Mouse (Mus musculus): Measurements from ENCODE around the gene Acot1.
"Not testable (repeated sequence)": the region's sequence is repeated elsewhere in the genome, so short reads cannot be mapped to it uniquely, and the experiment has no call there.

The Acot1 gene

DNA sequence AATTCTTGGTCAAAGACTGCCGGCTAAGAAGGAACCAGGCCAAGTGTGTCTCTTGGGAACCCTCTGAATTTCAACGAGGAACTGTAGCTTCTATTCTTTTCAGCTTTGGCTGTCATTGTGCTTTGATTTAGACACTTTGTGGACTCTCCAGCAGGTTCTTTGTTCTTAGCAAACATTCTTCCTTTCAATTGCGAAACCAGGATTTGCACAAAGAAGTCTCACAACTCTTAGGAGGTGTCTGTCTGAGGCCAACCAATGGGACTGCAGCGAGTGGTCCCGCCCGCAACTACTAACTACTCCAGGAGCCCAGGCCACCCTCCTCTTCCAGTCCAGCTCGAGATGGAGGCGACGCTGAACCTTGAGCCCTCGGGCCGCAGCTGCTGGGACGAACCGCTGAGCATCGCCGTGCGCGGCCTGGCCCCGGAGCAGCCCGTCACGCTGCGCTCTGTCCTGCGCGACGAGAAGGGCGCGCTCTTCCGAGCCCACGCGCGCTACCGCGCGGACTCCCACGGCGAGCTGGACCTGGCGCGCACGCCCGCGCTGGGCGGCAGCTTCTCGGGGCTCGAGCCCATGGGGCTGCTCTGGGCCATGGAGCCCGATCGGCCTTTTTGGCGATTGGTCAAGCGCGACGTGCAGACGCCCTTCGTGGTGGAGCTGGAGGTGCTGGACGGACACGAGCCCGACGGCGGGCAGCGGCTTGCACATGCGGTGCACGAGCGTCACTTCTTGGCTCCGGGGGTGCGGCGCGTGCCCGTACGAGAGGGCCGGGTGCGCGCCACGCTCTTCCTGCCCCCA is at the start of gene Acot1:
Gene Acot1, plus strand, starts transcription at position 320 of the 795 bp plus-strand sequence.
- DNase-seq (ENCODE audit: low spot score) = not testable (repeated sequence)

DNA sequence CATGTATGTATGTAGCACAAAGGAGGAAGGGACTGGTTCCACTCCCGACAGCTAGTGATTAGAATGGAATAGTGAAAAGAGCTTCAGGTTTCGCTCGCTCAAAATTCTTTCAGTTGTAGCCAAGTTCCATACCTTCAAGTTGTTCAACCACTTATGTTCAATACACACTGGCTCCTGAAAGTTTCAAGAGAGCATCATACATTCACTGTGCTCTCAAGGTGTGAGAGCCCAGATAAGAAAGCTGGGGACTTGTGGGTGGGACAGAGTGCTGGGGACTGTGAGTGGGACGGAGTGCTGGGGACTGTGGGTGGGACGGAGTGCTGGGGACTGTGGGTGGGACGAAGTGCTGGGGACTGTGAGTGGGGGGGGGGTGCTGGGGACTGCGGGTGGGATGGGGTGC is 44.1 kb upstream of the Acot1 start:
- no peak for DNase-seq (ENCODE audit: low spot score)

DNA sequence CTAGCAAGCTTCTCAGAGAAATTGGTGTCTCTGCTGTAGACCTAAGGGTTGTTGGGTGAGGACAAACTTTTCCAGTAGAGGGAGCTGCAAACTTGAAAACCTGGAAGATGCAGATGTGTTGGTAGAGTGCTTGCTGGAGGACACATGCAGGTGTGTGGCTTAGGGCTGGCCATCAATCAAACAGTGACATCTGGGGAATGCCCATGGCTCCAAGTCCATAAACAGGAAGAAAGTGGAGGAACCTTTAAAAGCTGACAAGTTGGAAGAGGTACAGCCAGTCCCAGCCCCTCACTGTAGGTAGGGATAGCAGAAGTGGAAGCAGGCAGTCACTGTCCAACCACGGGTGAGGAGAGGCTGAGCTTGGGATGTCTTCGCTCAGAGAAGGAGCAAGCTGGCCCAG is 37.2 kb upstream of the Acot1 start:
- peak; percentile 66 for DNase-seq (ENCODE audit: low spot score)

DNA sequence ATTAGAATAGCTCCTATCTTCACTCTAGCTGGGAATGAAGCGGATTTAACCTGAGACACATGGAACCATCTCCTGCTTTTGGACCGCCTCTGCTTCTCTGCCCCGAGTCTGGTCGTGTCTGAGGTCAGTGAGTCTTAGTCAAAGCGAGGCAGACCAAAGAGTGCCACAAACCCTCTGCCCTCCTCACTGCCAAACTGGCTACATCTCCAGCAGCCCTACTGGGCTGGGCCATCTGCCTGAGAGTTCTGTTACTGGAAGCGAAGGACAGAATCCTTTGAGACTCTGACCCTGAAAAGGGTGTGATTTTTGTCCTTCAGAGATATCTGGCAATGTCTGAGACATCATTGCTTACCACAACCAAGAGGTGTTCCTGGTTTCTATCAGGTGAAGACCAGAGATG is 30.4 kb upstream of the Acot1 start:
- no peak for DNase-seq (ENCODE audit: low spot score)

DNA sequence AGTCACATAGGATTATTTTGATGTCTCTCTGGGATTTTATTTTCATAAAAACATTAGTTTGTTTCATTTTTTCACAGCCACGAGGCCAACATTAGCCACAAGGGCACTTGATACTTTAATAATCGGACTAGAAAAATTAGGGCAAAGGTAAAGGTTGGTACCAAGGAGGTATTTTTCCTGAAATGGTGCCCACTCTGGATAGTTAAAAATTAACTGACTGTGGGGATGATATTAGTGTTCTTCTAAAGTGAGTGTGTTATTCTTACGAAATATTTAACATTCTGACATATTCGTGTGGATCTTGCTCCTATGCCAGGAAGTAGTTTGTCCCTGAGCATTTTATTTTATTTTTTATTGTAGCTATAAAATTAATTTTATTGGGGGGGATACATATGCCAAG is 27.7 kb upstream of the Acot1 start:
- no peak for DNase-seq (ENCODE audit: low spot score)

DNA sequence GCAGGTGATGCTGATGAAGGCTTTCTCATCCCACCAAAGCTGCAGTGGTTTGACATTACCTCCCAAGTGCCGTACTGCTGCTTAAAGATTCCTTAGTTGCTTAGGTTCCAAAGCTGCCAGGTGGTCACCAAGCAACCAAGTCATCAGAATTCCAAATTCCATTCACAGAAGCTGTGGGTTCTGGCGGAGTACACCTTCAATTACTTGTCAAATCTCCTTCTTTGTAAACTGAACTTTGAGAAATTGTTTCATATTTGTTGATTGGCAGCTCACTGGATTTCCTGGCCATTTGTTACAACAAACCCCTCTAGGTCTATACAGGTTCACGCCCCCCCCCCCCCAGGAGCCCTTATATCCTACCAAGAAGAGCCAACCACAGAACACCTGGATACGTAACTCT is 24.5 kb upstream of the Acot1 start, which contains the start of gene Heatr4:
Gene Heatr4, minus strand, starts transcription at position 101 of the 400 bp plus-strand sequence.
- no peak for DNase-seq (ENCODE audit: low spot score)

DNA sequence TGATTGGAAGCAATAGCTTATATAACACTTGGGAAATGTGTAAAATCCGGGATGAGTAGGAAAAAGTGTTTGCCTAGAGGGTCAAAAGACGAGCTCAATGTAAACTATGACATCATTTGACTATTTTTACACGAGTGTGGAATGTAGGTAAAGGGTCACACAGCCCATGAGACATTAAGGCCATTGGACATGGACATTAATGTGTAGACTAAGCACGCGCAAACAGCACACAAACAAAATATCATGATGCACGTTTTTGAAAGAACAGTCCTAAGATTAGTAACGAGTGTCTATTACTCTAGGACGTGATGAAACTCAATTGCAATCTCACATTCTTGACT is 22.1 kb upstream of the Acot1 start:
- no peak for DNase-seq (ENCODE audit: low spot score)

DNA sequence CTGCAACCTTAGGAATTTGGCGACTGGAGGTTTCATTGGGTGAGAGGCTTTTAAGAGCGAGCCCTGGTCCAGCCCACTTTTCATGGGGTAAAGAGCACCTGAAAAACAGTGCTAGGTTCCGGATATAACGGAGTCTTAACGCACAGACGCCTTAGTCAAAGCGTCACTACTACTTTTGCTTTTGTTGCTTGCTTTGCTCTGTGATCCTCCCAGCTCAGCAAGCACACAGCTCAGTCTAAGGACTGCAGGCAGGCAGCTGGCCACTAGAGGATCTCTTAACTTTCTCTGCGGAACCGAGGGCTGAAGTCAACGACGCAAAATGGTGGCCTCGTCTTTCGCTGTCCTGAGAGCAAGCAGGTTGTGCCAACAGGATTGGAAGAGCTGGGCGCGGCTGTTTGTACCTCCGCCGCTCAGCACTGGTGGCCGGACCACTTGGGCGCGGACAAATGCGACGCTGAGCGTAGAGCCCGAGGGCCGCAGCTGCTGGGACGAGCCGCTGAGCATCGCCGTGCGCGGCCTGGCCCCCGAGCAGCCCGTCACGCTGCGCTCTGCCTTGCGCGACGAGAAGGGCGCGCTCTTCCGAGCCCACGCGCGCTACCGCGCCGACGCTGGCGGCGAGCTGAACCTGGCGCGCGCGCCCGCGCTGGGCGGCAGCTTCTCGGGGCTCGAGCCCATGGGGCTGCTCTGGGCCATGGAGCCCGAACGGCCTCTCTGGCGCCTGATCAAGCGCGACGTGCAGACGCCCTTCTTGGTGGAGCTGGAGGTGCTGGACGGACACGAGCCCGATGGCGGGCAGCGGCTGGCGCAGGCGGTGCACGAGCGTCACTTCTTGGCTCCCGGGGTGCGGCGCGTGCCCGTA is 21.5 kb upstream of the Acot1 start, which contains the start of gene Acot2:
Gene Acot2, plus strand, starts transcription at position 279 of the 859 bp plus-strand sequence.
- DNase-seq (ENCODE audit: low spot score) = peak; percentile 90

DNA sequence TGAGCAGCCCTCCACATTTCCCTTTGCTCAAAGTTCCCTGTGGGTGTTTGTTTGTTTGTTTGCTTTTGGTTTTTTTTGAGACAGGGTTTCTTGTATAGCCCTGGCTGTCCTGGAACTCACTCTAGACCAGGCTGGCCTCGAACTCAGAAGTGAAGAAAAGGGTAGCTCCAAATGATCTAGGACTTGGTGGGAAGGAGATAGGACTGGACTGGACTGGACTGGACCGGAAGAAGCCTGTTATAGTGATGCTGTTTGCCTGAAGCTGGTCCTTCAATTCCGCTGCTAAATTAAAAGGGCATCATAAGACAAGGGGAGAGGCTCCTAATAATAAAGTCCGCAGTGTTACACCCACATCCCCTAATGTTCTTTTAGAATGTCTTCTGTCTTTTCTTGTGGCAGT is 20.8 kb upstream of the Acot1 start:
- DNase-seq (ENCODE audit: low spot score) = peak; percentile 19

DNA sequence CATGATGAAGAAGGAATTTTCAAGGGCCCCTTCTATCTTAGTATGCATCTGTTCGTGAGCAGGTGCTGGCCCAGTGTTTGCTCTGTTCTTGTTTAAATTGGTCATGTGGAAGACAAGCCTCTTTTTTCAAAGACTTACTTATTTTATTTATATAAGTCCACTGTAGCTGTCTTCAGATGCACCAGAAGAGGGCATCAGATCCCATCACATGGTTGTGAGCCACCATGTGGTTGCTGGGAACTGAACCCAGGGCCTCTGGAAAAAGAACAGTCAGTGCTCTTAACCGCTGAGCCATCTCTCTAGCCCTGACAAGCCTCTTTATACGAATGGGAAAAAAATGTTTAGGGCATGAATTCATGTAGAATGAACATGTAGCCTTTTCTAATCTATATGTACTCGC is 19.9 kb upstream of the Acot1 start:
- DNase-seq (ENCODE audit: low spot score) = no peak

DNA sequence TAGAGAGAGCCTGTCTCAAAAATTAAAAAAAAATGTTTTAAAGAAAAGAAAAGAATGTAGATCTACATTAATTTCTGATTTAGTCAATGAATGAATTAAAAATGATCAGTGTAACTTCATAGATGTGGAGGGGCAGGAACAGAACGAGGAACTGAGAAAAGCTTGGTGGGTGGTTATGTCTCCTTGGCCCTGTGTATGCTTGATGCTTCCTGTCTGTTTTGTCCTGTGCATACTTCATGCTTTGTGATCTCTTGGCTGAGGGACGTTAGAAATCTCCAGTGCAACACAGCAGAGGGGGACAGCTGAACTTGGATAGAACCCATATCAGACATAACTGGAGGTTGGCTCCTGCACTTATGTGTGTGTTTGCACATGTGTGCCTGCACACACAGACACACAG is 12.1 kb upstream of the Acot1 start:
- DNase-seq (ENCODE audit: low spot score) = no peak

DNA sequence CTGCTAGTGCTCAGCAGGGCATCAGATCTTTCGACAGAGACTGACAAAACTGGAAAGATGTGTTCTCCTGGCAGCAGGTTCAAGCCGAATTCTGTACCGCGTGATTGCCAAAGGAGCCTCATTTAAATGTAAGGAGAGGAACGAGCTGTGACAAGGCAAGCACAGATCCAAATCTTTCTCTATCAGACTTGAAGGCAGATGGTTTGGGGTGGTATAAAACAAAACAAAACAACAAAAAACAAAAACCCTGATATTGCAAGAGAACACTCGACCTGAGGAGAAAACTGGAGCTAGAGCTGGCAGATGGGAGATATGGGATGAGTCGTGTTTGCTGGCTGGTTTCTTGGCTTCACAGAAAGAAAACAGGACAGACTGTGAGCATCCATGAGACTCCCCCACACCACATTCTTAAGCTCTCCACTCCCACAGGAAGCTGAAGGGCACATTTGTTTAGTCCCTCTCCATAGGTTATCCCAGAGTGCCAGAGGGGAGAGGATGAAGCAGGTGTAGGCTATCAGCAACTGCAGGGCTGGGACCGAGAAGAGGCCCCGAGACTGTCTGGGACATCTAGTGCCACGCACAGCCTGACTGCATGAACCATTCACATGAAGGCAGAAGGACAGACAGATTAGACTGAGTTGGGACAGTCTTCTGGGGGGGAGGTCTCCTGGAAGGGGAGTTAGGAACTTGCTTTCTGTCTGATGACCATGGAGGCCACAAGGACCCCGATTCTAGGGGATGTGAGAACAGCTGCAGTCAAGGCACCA is 10.8 kb upstream of the Acot1 start:
- DNase-seq (ENCODE audit: low spot score) = no peak

DNA sequence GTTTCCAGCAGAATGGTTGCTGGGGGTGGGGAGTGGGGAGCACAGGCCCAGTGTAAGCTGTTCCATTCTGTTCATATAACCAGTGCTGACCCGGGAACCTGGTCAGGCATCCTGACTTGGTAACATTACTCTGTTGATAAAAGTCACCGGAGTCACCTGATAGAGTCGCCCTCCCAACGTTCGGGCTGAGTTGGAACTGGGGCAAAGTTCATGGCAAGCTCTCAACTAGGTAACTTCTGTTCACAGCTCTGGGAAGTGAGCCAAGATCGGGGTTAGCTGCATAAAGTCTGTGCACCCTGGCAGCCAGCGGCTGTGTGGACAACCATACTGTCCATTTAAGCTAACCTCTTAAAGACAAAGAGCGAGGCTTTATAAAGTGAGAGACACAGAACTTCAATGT is 10.1 kb upstream of the Acot1 start:
- DNase-seq (ENCODE audit: low spot score) = not testable (repeated sequence)

DNA sequence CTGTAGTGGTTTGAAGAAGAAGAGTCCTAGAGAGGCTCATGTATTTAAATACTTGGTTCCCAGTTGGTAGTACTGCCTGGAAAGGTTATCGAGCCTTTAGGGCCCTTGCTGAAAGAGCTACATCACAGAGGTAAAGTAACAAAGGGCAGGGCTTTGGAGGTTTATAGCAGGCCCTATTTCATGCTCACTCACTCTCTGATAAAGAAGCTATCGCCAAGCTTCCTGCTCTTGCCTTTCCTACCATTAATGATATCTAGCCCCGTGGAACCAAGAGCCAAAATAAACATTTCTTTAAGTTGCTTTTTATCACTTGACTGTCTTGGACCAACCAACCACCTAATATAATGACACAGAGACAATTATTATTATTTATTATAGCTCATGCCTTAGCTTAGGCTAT is 8.9 kb upstream of the Acot1 start:
- no peak for DNase-seq (ENCODE audit: low spot score)

DNA sequence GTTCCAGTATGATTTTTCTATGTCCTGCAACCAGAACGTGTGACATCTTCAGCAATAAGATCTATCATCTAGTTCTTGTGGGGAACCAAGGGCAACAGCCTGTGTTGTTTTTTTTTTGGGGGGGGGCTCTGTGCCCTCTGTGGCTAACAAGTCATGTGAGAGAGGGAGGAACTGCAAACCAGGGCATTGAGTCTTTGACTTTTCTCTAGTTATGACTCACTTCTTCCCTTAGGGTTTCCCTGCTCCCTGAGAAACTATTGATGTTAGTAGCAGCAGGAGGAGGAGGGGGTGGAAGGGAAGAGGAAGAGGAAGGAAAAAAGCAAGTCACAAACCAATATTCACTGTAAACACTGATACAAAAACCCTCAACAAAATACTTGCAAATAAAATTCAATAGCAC is 5.4 kb upstream of the Acot1 start:
- DNase-seq (ENCODE audit: low spot score) = no peak

DNA sequence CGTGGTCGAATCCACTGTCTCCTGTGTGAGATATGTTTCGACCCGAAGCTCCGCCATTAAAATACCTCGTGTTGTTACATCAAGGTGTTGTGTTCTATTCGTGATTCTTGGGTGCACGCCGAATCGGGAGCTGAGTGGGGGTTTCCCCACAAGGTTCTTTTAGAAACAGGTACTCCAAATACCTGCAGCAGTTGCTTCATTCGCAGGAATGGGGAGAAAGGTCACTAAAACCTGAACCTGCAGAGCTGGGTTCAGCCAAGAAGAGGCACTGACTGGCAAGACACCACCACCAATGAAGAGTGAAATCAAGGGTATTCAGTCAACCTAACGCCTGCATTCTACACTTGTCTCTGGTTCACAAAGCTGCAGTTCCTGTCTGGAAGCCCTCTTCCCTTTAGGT is 1.0 kb upstream of the Acot1 start:
- no peak for DNase-seq (ENCODE audit: low spot score)

DNA sequence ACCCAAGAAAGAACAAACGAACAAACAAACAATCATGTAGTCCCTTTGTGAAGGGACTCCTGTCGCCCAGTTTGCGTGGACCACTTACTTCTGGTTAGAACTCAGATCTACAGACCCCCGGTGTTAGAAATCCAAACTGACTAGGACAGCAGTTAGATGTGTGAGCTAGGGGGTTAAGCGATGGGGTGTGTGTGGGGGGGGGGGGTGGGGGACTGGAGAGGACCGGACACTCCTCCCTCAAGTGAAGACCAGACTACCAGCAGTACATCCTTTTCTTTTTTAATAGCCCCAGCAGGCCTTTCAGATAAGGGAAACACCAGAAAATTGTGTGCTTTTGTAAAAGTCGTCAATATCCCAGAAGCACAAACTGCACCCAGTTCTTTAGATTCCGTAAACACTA is 561 bp upstream of the Acot1 start:
- no peak for DNase-seq (ENCODE audit: low spot score)

DNA sequence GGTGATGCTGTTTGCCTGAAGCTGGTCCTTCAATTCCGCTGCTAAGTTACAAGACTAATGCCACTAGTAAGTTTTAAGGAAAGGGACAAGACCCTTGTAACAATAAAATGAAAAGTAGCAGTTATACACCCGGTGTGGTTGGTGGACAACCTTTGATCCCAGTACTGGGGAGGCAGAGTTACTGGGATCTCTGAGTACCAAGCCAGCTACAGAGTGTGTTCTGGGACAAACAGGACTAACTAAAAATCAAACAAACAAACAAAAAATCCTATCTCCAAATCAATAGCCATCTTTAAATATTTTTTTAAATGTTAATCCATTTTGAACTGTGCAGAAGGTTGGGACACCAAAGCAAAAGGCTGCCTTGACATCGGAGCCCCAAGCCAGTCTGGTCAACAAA is 911 bp downstream of the Acot1 start:
- DNase-seq (ENCODE audit: low spot score) = no peak

DNA sequence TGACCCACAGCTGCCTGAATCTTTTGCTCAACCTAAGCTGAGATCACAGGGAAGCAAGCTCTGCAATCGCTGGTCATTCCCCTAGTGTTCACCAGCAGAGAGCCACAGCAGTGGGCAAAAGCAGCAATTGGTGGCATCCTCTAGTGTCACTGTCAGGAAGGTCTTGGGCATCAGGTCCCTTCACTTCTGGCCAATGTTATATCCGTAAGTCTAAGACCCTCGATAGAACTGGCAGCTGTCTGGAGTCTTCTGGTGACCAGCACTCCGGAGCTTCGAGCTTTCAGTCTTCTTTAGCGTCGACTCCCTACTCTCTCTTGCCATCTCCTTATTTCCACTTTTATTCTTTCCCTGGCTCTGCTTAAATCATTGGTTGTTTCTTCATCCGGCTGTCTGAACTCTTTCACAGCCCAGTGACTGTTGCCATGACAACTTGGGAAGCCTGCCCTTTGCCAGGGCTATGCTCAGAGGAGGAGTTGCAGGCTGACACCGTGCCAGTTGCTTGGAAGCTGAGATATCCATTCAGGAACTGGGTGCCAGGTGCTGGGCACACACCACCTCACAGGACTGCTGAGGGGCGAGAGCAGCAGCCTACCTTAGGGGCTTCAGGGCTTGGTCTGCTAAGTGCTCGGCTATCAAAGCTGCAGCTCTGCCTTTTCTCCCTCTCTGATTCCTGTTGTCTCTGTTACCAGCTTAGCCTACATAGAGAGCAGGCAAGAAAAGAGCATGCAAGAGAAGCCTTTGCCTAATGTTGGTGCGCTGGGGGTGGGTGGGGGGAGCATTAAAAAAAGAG is 2.2 kb downstream of the Acot1 start:
- peak; percentile 90 for DNase-seq (ENCODE audit: low spot score)

DNA sequence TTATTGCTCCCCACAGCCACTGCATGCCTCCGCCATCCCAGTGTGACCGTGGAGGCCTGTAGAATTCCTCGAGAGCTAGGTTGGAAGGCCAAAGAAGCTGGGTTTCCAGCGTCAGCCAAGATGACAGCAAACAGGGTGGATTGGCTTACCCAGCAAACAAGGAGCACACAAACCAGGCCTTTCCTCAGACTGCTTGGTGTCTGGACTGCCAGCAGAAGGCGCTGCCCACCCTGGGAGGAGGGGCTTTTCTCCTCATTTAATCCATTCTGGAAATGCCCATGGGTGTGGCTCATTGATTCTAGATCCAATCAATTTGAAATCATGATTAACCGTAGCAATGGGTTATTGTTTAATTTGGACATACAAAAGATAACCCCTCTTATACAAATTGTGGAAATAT is 3.8 kb downstream of the Acot1 start:
- DNase-seq (ENCODE audit: low spot score) = no peak

DNA sequence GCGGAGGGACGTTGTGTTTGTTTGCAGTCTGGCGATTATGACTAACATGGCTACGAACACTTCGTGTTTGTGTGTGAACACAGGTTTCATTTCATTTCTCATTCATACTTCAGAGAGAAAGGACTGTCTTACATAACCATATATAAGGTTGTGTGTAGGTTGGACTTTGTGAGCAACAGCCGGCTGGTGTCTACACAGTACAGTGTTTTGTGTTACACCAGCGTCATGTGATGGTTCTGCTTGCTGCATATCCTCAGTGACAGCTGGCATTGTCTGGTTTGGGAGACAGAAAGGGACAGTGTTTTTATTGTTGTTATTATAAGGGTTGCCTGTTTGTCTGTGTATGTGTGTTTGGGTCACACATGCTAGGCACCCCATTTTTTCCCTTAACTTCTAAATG is 4.4 kb downstream of the Acot1 start:
- DNase-seq (ENCODE audit: low spot score) = no peak

DNA sequence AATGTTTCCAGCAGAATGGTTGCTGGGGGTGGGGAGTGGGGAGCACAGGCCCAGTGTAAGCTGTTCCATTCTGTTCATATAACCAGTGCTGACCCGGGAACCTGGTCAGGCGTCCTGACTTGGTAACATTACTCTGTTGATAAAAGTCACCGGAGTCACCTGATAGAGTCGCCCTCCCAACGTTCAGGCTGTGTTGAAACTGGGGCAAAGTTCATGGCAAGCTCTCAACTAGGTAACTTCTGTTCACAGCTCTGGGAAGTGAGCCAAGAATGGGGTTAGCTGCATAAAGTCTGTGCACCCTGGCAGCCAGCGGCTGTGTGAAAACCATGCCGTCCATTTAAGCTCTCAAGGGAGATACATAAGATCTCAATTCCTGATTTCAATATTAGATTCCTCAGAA is 11.2 kb downstream of the Acot1 start:
- DNase-seq (ENCODE audit: low spot score) = peak; percentile 74

Measured in MN1 (cell line).